Mouse (Mus musculus) liver, embryonic 11.5 days (tissue): Measurements from ENCODE around the gene Rasl2-9. TPM values are rescaled to one million over a fixed set of nuclear protein-coding genes. Genes with fewer than 3 reads are reported as not detected.

Experiments used
- ATAC-seq: fragments of 200-750 bp; cut with Nextera tagmentation; replicated peaks from 2 replicates; pipeline ENCODE4 v1.8.0; 2017; ENCODE audit warnings: moderate number of reproducible peaks, mild to moderate bottlenecking, moderate TSS enrichment, moderate library complexity; ENCODE audit not compliant: low FRiP score
- DNase-seq: peaks from one replicate; pipeline ENCODE4 v3.0.0-alpha.2; 2017; ENCODE audit warnings: low spot score
- H3K27ac ChIP-seq: fragments of 300-500 bp; sonication (generic); 2 replicates; pipeline ENCODE4 v1.5.1; 2014; ENCODE audit warnings: mild to moderate bottlenecking, low read depth, low read length, control low read depth
- H3K27me3 ChIP-seq: fragments of 300-500 bp; sonication (generic); replicated peaks from 2 replicates; pipeline ENCODE4 v1.6.1; 2014; ENCODE audit warnings: low read length, mixed read lengths; ENCODE audit not compliant: control insufficient read depth, insufficient read depth
- H3K36me3 ChIP-seq: fragments of 300-500 bp; sonication (generic); 2 replicates; pipeline ENCODE4 v1.6.1; 2014; ENCODE audit warnings: mild to moderate bottlenecking, low read length, moderate library complexity, mixed read lengths; ENCODE audit not compliant: control insufficient read depth, insufficient read depth
- H3K4me1 ChIP-seq: fragments of 300-500 bp; sonication (generic); replicated peaks from 2 replicates; pipeline ENCODE4 v1.6.1; 2014; ENCODE audit warnings: low read length, mixed read lengths; ENCODE audit not compliant: control insufficient read depth, insufficient read depth
- H3K4me2 ChIP-seq: fragments of 300-500 bp; sonication (generic); 2 replicates; pipeline ENCODE4 v1.6.1; 2014; ENCODE audit warnings: mild to moderate bottlenecking, control low read depth, moderate library complexity
- H3K4me3 ChIP-seq: fragments of 300-500 bp; sonication (generic); 2 replicates; pipeline ENCODE4 v1.5.1; 2014; ENCODE audit warnings: low read depth, low read length, control low read depth
- H3K9ac ChIP-seq: fragments of 300-500 bp; sonication (generic); 2 replicates; pipeline ENCODE4 v1.6.1; 2014; ENCODE audit warnings: low read depth, low read length, control low read depth
- H3K9me3 ChIP-seq: fragments of 300-500 bp; sonication (generic); 2 replicates; pipeline ENCODE4 v1.6.1; 2016; ENCODE audit warnings: low read length, inconsistent platforms, mixed read lengths; ENCODE audit not compliant: control insufficient read depth
- WGBS: fragments of 180-500 bp; shearing (Covaris S2); extraction: QIAGEN DNeasy Blood & Tissue Kit; methylation state at CpG from one replicate; pipeline ENCODE4 v1.1.7; 2014; 5-methylcytosine and 5-hydroxymethylcytosine counted together
- polyA plus RNA-seq: library from polyadenylated mRNA; unstranded; fragments of >200 nt; fragmentation: Nextera tagmentation; extraction: Ambion mirVana; gene quantifications from 2 replicates; pipeline ENCODE4 v1.2.1, GENCODE M21; 2014

The Rasl2-9 gene
- polyA plus RNA-seq, 1 experiment from 2014 or later, result 0.26 TPM

- Histone ChIP-seq H3K9me3 (no peaks in the 10 kb centered on the region), H3K27me3 (no peaks in the 10 kb centered on the region), H3K4me1 (no peaks in the 10 kb centered on the region), H3K4me3 (no peak overlapping the region), H3K27ac (no peak overlapping the region), H3K9ac (no peak overlapping the region), H3K36me3 (peaks cover 25% of the 10 kb centered on the region), H3K4me2 (no peak overlapping the region)
- DNase-seq (no peak), ATAC-seq (no peak; the same call in 1 of the 2 replicates)
- 68% methylated on average over 10 of the region's 10 CpGs for WGBS
Measured at GRCm38 (mm10) chr7:5101066-5101663, 24.6 kb downstream of the Rasl2-9 start.

GRCm38 (mm10) chr7:5099796-5100195, 26.0 kb downstream of the Rasl2-9 start:
- Histone ChIP-seq H3K9ac (no peak overlapping the region), H3K36me3 (peaks cover 38% of the 10 kb centered on the region)

GRCm38 (mm10) chr7:5098769-5099168, 27.0 kb downstream of the Rasl2-9 start:
- ATAC-seq, result no peak
- Histone ChIP-seq H3K27me3 (no peaks in the 10 kb centered on the region), H3K4me3 (no peak overlapping the region), H3K4me1 (no peaks in the 10 kb centered on the region), H3K4me2 (no peak overlapping the region), H3K27ac (no peak overlapping the region), H3K9me3 (no peaks in the 10 kb centered on the region), H3K9ac (no peak overlapping the region), H3K36me3 (peaks cover 46% of the 10 kb centered on the region)
- 86% methylated on average over 5 of the region's 5 CpGs for WGBS
- DNase-seq, result no peak

More at GRCm38 (mm10) chr7:5099796-5100195, 26.0 kb downstream of the Rasl2-9 start:
- Histone ChIP-seq H3K9me3 (no peaks in the 10 kb centered on the region), H3K4me1 (no peaks in the 10 kb centered on the region), H3K4me3 (no peak overlapping the region), H3K27ac (no peak overlapping the region), H3K27me3 (no peaks in the 10 kb centered on the region), H3K4me2 (no peak overlapping the region)
- DNase-seq (no peak), ATAC-seq (no peak)
- 76% methylated on average over 3 of the region's 3 CpGs for WGBS

- H3K4me3 ChIP-seq, result no peak overlapping the region
- peaks cover 83% of the 10 kb centered on the region for H3K36me3 ChIP-seq
- no peaks in the 10 kb centered on the region for H3K27me3 ChIP-seq
- no peak overlapping the region for H3K9ac ChIP-seq
- ATAC-seq, result no peak
- no peaks in the 10 kb centered on the region for H3K4me1 ChIP-seq
- H3K27ac ChIP-seq, result no peak overlapping the region
- WGBS, result 89% methylated on average over 21 of the region's 21 CpGs
- no peaks in the 10 kb centered on the region for H3K9me3 ChIP-seq
- no peak for DNase-seq
- H3K4me2 ChIP-seq, result no peak overlapping the region
Measured at GRCm38 (mm10) chr7:5092831-5093510, 32.8 kb downstream of the Rasl2-9 start.

- no peaks in the 10 kb centered on the region for H3K27me3 ChIP-seq
- no peaks in the 10 kb centered on the region for H3K4me1 ChIP-seq
- no peak overlapping the region for H3K4me2 ChIP-seq
- no peak overlapping the region for H3K27ac ChIP-seq
- no peak overlapping the region for H3K9ac ChIP-seq
- no peak overlapping the region for H3K4me3 ChIP-seq
- WGBS, result 85% methylated on average over 6 of the region's 6 CpGs
- peaks cover 81% of the 10 kb centered on the region for H3K36me3 ChIP-seq
- no peaks in the 10 kb centered on the region for H3K9me3 ChIP-seq
- DNase-seq (no peak), ATAC-seq (no peak)
Measured at GRCm38 (mm10) chr7:5092381-5092780, 33.4 kb downstream of the Rasl2-9 start.

- Histone ChIP-seq H3K4me1 (0 out of 2 replicates have a peak, but pooled peaks cover 2% of the 10 kb centered on the region), H3K9me3 (no peaks in the 10 kb centered on the region), H3K27ac (no peak overlapping the region), H3K9ac (no peak overlapping the region), H3K27me3 (no peaks in the 10 kb centered on the region), H3K36me3 (peaks cover 76% of the 10 kb centered on the region), H3K4me2 (no peak overlapping the region), H3K4me3 (no peak overlapping the region)
- WGBS, result 92% methylated on average over 15 of the region's 15 CpGs
- ATAC-seq (no peak), DNase-seq (no peak)
Measured at GRCm38 (mm10) chr7:5091008-5091728, 34.6 kb downstream of the Rasl2-9 start.

GRCm38 (mm10) chr7:5089853-5090252, 35.9 kb downstream of the Rasl2-9 start:
- H3K4me1 ChIP-seq, result 0 out of 2 replicates have a peak, but pooled peaks cover 4% of the 10 kb centered on the region
- WGBS, result 91% methylated on average over 15 of the region's 15 CpGs
- no peak overlapping the region for H3K9ac ChIP-seq
- ATAC-seq (no peak), DNase-seq (no peak)
- H3K36me3 ChIP-seq, result peaks cover 74% of the 10 kb centered on the region
- H3K4me3 ChIP-seq, result no peak overlapping the region
- H3K27ac ChIP-seq, result no peak overlapping the region
- H3K9me3 ChIP-seq, result no peaks in the 10 kb centered on the region
- no peak overlapping the region for H3K4me2 ChIP-seq
- H3K27me3 ChIP-seq, result no peaks in the 10 kb centered on the region

- ATAC-seq, result no peak
Measured at GRCm38 (mm10) chr7:5087886-5088285, 37.9 kb downstream of the Rasl2-9 start.

More at GRCm38 (mm10) chr7:5087886-5088285, 37.9 kb downstream of the Rasl2-9 start:
- H3K9ac ChIP-seq, result no peak overlapping the region
- no peaks in the 10 kb centered on the region for H3K9me3 ChIP-seq
- DNase-seq, result no peak
- H3K27me3 ChIP-seq, result no peaks in the 10 kb centered on the region
- H3K4me2 ChIP-seq, result no peak overlapping the region
- peaks cover 12% of the 10 kb centered on the region for H3K4me1 ChIP-seq
- WGBS, result 83% methylated on average over 4 of the region's 4 CpGs
- H3K4me3 ChIP-seq, result no peak overlapping the region
- H3K36me3 ChIP-seq, result peaks cover 65% of the 10 kb centered on the region
- H3K27ac ChIP-seq, result no peak overlapping the region
